Mouse (Mus musculus) right cerebral cortex, postnatal 36 days (tissue): ENCODE data around the gene Srp9.

Source experiments
- DNase-seq, 2 experiments: peaks; one replicate each; pipeline ENCODE4 v3.0.0; 2022; ENCODE audit warnings: low spot score in 2 of 2, mixed read lengths in 1 of 2

Gene Srp9

GRCm38 (mm10) chr1:182124506-182124905, at the start of gene Srp9:
TSS of gene Srp9 (plus strand) at chr1:182124737.
- peak; percentile 96 for DNase-seq

GRCm38 (mm10) chr1:182081744-182082419, 42.7 kb upstream of the Srp9 start:
- no peak for DNase-seq

- DNase-seq: no peak
Observed at GRCm38 (mm10) chr1:182083459-182083858, 41.1 kb upstream of the Srp9 start.

- peak; percentile 41 to 44 for DNase-seq
Observed at GRCm38 (mm10) chr1:182086759-182087158, 37.8 kb upstream of the Srp9 start.

GRCm38 (mm10) chr1:182087351-182087750, 37.2 kb upstream of the Srp9 start:
- DNase-seq: no peak

- no peak for DNase-seq
Observed at GRCm38 (mm10) chr1:182087753-182088633, 36.5 kb upstream of the Srp9 start.

- DNase-seq: no peak
Observed at GRCm38 (mm10) chr1:182088844-182089418, 35.6 kb upstream of the Srp9 start.

- no peak for DNase-seq
Observed at GRCm38 (mm10) chr1:182089600-182090297, 34.8 kb upstream of the Srp9 start.

GRCm38 (mm10) chr1:182090298-182090677, 34.2 kb upstream of the Srp9 start:
- DNase-seq: no peak

GRCm38 (mm10) chr1:182091261-182091660, 33.3 kb upstream of the Srp9 start:
- DNase-seq: no peak

- DNase-seq: no peak
Observed at GRCm38 (mm10) chr1:182091746-182092412, 32.7 kb upstream of the Srp9 start.

- no peak for DNase-seq
Observed at GRCm38 (mm10) chr1:182092413-182092800, 32.1 kb upstream of the Srp9 start.

GRCm38 (mm10) chr1:182093407-182093806, 31.1 kb upstream of the Srp9 start:
- no peak for DNase-seq

GRCm38 (mm10) chr1:182094473-182095136, 29.9 kb upstream of the Srp9 start:
- DNase-seq: no peak

GRCm38 (mm10) chr1:182095240-182095741, 29.2 kb upstream of the Srp9 start:
- no peak for DNase-seq

- no peak for DNase-seq
Observed at GRCm38 (mm10) chr1:182096707-182097106, 27.8 kb upstream of the Srp9 start.

- no peak for DNase-seq
Observed at GRCm38 (mm10) chr1:182099062-182099461, 25.5 kb upstream of the Srp9 start.

GRCm38 (mm10) chr1:182100403-182100802, 24.1 kb upstream of the Srp9 start:
- no peak for DNase-seq

GRCm38 (mm10) chr1:182101468-182101867, 23.1 kb upstream of the Srp9 start:
- DNase-seq: no peak

- DNase-seq: no peak
Observed at GRCm38 (mm10) chr1:182102706-182103105, 21.8 kb upstream of the Srp9 start.

- no peak for DNase-seq
Observed at GRCm38 (mm10) chr1:182103436-182103835, 21.1 kb upstream of the Srp9 start.
